Mouse (Mus musculus): Measurements from ENCODE around the gene Gpr150.

Gene Gpr150

DNA sequence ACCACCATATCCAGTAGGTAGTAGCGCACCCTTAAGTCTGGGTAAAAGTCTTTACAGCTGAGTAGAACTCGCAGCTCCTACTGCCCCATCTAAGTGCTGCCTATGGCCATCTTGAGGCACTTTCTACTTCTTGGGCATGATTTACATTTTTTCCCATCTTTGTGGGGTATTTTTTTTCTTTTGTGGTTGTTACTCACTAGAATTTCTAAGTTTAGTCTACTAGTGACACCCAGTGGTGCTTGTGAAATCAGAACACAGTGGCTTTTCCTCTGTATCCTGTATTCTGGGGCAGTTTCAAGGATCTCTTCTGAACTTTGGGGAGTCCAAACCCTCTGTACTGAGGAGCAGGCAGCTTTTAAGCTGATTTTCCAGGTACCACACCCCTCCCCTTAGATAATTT is 35.0 kb downstream of the Gpr150 start:
- POLR2A ChIA-PET: interaction anchor here in 1 of 4 experiments (1.0 kb wide), 1 partner anchor 10 kb away, joined by 3 read pairs; no protein-coding TSS in a partner anchor
- CTCF ChIA-PET: no interaction called here

DNA sequence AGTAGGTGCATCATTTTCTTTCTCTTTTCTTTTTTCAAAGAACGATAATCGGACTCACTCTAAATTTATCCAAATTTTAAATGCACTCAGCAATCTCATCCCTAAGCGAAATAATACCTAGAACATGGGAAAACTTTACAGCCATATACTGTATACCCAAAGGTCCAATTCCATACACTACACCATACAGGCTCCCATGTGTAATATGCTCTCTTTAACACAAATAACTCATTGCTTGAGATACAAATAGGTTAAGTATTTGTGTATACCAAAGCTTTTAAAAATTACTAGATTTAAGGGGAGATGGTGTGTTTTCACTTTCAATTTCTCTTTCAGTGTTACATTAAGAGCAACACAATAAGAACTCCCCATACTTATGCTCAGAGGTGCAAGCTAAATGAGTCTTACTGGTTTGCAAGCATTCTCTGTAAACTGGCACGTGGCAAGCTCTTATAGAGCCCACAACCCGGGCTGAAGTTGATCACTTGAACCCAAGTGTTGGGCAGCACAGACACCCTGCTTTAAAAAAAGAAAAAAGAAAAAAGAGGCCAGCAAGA is 37.9 kb downstream of the Gpr150 start:
- ChIA-PET CTCF (interaction anchor here in 1 of 4 experiments (1.3 kb wide), 1 partner anchor 38 kb away, joined by 3 read pairs; the partner anchor contains the start of gene Gpr150), POLR2A (interaction anchor here in 3 of 4 experiments (0.6 to 3.4 kb wide), 25 partner anchors 8 to 1014 kb away, joined by 3 to 20 read pairs (median 4); partner anchors contain the start of genes Arsk (in 3 of the 3), Rhobtb3 (in 3 of the 3), Ttc37 (in 3 of the 3) and Gpr150 (in 2 of the 3))

GRCm38 (mm10) chr13:76017974-76018843 is 38.6 kb downstream of the Gpr150 start, which contains the start of gene Rfesd:
Gene Rfesd, minus strand, starts transcription at chr13:76018719.
- CTCF ChIA-PET: interaction anchor here in 1 of 4 experiments (1.3 kb wide), 1 partner anchor 38 kb away, joined by 3 read pairs; the partner anchor contains the start of gene Gpr150
- POLR2A ChIA-PET: interaction anchor here in 3 of 4 experiments (0.6 to 3.4 kb wide), 32 partner anchors 9 to 1619 kb away, joined by 3 to 20 read pairs (median 3); partner anchors contain the start of genes Arsk (in 3 of the 3), Rhobtb3 (in 3 of the 3), Ttc37 (in 3 of the 3) and Gpr150 (in 2 of the 3)

DNA sequence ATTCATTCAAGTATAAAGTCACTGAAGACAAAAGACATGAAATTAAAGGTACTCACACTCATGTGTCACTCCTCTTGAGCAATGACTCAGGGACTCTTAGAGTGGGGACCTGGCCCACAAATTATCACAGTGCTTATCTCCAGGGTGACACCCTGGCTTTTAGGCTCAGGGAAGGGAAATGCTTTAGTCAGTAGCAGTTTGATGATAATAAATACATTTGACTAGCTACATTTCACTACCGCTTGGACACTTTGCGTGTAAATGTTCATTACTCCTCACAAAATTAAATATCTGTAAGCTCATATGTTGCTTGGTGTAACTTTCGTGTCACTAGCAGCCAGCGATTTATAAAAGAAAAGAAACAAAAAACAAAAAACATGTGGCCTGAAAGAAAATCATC is 39.3 kb downstream of the Gpr150 start:
- ChIA-PET CTCF (no interaction called here), POLR2A (interaction anchor here in 3 of 4 experiments (0.6 to 3.4 kb wide), 16 partner anchors 8 to 1618 kb away, joined by 3 to 20 read pairs (median 4); partner anchors contain the start of genes Rhobtb3 (in 2 of the 3), Arsk (in 1 of the 3), Glrx (in 1 of the 3) and Gpr150 (in 1 of the 3))

DNA sequence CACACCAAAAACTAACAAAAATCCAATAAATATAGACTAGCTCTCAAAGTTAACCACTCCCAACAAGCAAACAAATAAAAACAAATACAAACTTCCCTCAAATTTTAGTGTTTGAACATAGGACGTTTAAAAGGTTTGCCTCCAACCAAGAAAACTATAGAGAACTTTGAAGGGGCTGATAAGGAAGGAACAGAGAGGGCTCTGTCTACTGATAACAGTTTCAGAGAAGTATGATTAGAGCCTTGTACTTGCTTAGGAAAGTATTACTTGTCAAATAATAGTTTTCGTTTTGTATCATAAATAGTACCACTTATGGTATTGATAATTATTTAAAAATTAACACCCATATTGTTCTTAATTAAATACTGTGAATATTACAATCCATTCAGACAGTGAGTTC is 42.3 kb downstream of the Gpr150 start:
- POLR2A ChIA-PET: no interaction called here
- CTCF ChIA-PET: no interaction called here
